Mouse (Mus musculus) liver, postnatal 0 days (tissue): ENCODE measurements at regions not wholly inside any gene's neighbourhood (a gene's known extent, or its start where the extent isn't known, plus 50 kb on each side); places are given as distances from the start of the nearest gene placed in this dataset.

Experiments used
- CTCF ChIP-seq: sonication (generic); IDR thresholded peaks from 2 replicates; pipeline ENCODE4 v1.5.1; 2016; ENCODE audit warnings: antibody characterized with exemption, low read depth
- EP300 ChIP-seq: IDR thresholded peaks from 2 replicates; pipeline ENCODE4 v1.6.1; 2016; ENCODE audit warnings: antibody characterized with exemption, low read depth, mild to moderate bottlenecking

GRCm38 (mm10) chr19:27627626-27628025 is 198.0 kb upstream of the Pum3 start:
- TF ChIP-seq CTCF (no peak), EP300 (no peak)
